Mouse (Mus musculus): Measurements from ENCODE around the gene Med19. TPM values are rescaled to one million over a fixed set of nuclear protein-coding genes. Genes with fewer than 3 reads are reported as not detected.
"Not testable (repeated sequence)": the region's sequence is repeated elsewhere in the genome, so short reads cannot be mapped to it uniquely, and the experiment has no call there.

The Med19 gene
- polyA plus RNA-seq, 1 experiment from 2014 or later: 53.0 TPM

- Histone ChIP-seq H3K9ac (replicated peaks) (peak within 1 kb of the TSS; percentile 61), H3K36me3 (peaks cover 17% of the 10 kb centered on the region), H3K9me3 (replicated peaks) (no peaks in the 10 kb centered on the region), H3K4me1 (peaks cover 24% of the 10 kb centered on the region), H3K27me3 (replicated peaks) (no peaks in the 10 kb centered on the region), H3K27ac (replicated peaks) (peak within 1 kb of the TSS; percentile 88), H3K4me3 (replicated peaks) (peak within 1 kb of the TSS; percentile 61), H3K4me2 (peak within 1 kb of the TSS; percentile 82)
- WGBS: under 1% methylated on average over 39 of the region's 39 CpGs
- peak; percentile 95 for ATAC-seq (ENCODE audit: low FRiP score)
Observed at GRCm38 (mm10) chr2:84727172-84727858, 49.1 kb downstream of the Med19 start, which contains the start of gene Clp1. Clp1 (minus strand) TSS chr2:84727350.

GRCm38 (mm10) chr2:84728191-84728590, 50.0 kb downstream of the Med19 start:
- 87% methylated on average over 5 of the region's 5 CpGs for WGBS
- H3K4me3 ChIP-seq (replicated peaks); H3K9me3 ChIP-seq (replicated peaks); H3K4me2 ChIP-seq; H3K27me3 ChIP-seq (replicated peaks); H3K27ac ChIP-seq (replicated peaks); H3K9ac ChIP-seq (replicated peaks); ATAC-seq (ENCODE audit: low FRiP score): not testable (repeated sequence)
- H3K4me1 ChIP-seq: peaks cover 26% of the 10 kb centered on the region
- peaks cover 15% of the 10 kb centered on the region for H3K36me3 ChIP-seq

GRCm38 (mm10) chr2:84731206-84731605, 53.0 kb downstream of the Med19 start:
- Histone ChIP-seq H3K27me3 (replicated peaks) (no peaks in the 10 kb centered on the region), H3K4me2 (no peak overlapping the region), H3K9me3 (replicated peaks) (no peaks in the 10 kb centered on the region), H3K27ac (replicated peaks) (no peak overlapping the region), H3K4me3 (replicated peaks) (no peak overlapping the region), H3K4me1 (peaks cover 39% of the 10 kb centered on the region), H3K36me3 (no peaks in the 10 kb centered on the region), H3K9ac (replicated peaks) (no peak overlapping the region)
- ATAC-seq (ENCODE audit: low FRiP score): no peak
- 84% methylated on average over 3 of the region's 3 CpGs for WGBS

- Histone ChIP-seq H3K9me3 (replicated peaks) (no peaks in the 10 kb centered on the region), H3K4me1 (peaks cover 45% of the 10 kb centered on the region), H3K9ac (replicated peaks) (no peak overlapping the region), H3K36me3 (no peaks in the 10 kb centered on the region), H3K27ac (replicated peaks) (no peak overlapping the region), H3K27me3 (replicated peaks) (no peaks in the 10 kb centered on the region), H3K4me3 (replicated peaks) (no peak overlapping the region), H3K4me2 (no peak overlapping the region)
- 84% methylated on average over 1 of the region's 1 CpGs for WGBS
- ATAC-seq (ENCODE audit: low FRiP score): no peak
Observed at GRCm38 (mm10) chr2:84732394-84732793, 54.2 kb downstream of the Med19 start.

GRCm38 (mm10) chr2:84733579-84734300, 55.5 kb downstream of the Med19 start, which contains the start of gene Ypel4:
Ypel4 (plus strand) TSS chr2:84734058.
- peak; percentile 85 for ATAC-seq (ENCODE audit: low FRiP score)
- Histone ChIP-seq H3K27ac (replicated peaks) (peak within 1 kb of the TSS; percentile 88), H3K9ac (replicated peaks) (peak within 1 kb of the TSS; percentile 71), H3K27me3 (replicated peaks) (no peaks in the 10 kb centered on the region), H3K4me2 (peak within 1 kb of the TSS; percentile 79), H3K4me1 (peaks cover 57% of the 10 kb centered on the region), H3K36me3 (no peaks in the 10 kb centered on the region), H3K4me3 (replicated peaks) (peak within 1 kb of the TSS; percentile 62), H3K9me3 (replicated peaks) (no peaks in the 10 kb centered on the region)
- 3% methylated on average over 8 of the region's 8 CpGs for WGBS

- peak overlapping the region; percentile 88 for H3K27ac ChIP-seq (replicated peaks)
- H3K36me3 ChIP-seq: no peaks in the 10 kb centered on the region
- peak overlapping the region; percentile 79 for H3K4me2 ChIP-seq
- 0% methylated on average over 11 of the region's 11 CpGs for WGBS
- no peaks in the 10 kb centered on the region for H3K27me3 ChIP-seq (replicated peaks)
- peak overlapping the region; percentile 62 for H3K4me3 ChIP-seq (replicated peaks)
- peaks cover 64% of the 10 kb centered on the region for H3K4me1 ChIP-seq
- H3K9ac ChIP-seq (replicated peaks): peak overlapping the region; percentile 71
- peak; percentile 71 for ATAC-seq (ENCODE audit: low FRiP score)
- no peaks in the 10 kb centered on the region for H3K9me3 ChIP-seq (replicated peaks)
Observed at GRCm38 (mm10) chr2:84734351-84734864, 56.2 kb downstream of the Med19 start.

GRCm38 (mm10) chr2:84734919-84735318, 56.7 kb downstream of the Med19 start:
- peak overlapping the region; percentile 79 for H3K4me2 ChIP-seq
- no peaks in the 10 kb centered on the region for H3K36me3 ChIP-seq
- no peaks in the 10 kb centered on the region for H3K9me3 ChIP-seq (replicated peaks)
- peak overlapping the region; percentile 62 for H3K4me3 ChIP-seq (replicated peaks)
- peak overlapping the region; percentile 71 for H3K9ac ChIP-seq (replicated peaks)
- no peak for ATAC-seq (ENCODE audit: low FRiP score)
- peak overlapping the region; percentile 88 for H3K27ac ChIP-seq (replicated peaks)
- H3K27me3 ChIP-seq (replicated peaks): no peaks in the 10 kb centered on the region
- H3K4me1 ChIP-seq: peaks cover 69% of the 10 kb centered on the region
- WGBS: 4% methylated on average over 2 of the region's 2 CpGs

- peaks cover 74% of the 10 kb centered on the region for H3K4me1 ChIP-seq
- WGBS: 19% methylated on average over 7 of the region's 7 CpGs
- H3K9me3 ChIP-seq (replicated peaks): no peaks in the 10 kb centered on the region
- no peaks in the 10 kb centered on the region for H3K27me3 ChIP-seq (replicated peaks)
- peak overlapping the region; percentile 71 for H3K9ac ChIP-seq (replicated peaks)
- peak overlapping the region; percentile 79 for H3K4me2 ChIP-seq
- H3K4me3 ChIP-seq (replicated peaks): peak overlapping the region; percentile 62
- peak overlapping the region; percentile 88 for H3K27ac ChIP-seq (replicated peaks)
- no peak for ATAC-seq (ENCODE audit: low FRiP score)
- no peaks in the 10 kb centered on the region for H3K36me3 ChIP-seq
Observed at GRCm38 (mm10) chr2:84735346-84735920, 57.2 kb downstream of the Med19 start.

- no peak for ATAC-seq (ENCODE audit: low FRiP score)
- H3K9ac ChIP-seq (replicated peaks): peak overlapping the region; percentile 18; the same call in 1 of the 2 replicates
- peaks cover 85% of the 10 kb centered on the region for H3K4me1 ChIP-seq
- no peaks in the 10 kb centered on the region for H3K27me3 ChIP-seq (replicated peaks)
- 6% methylated on average over 27 of the region's 27 CpGs for WGBS
- H3K27ac ChIP-seq (replicated peaks): no peak overlapping the region
- peak overlapping the region; percentile 79 for H3K4me2 ChIP-seq
- no peaks in the 10 kb centered on the region for H3K36me3 ChIP-seq
- H3K9me3 ChIP-seq (replicated peaks): no peaks in the 10 kb centered on the region
- H3K4me3 ChIP-seq (replicated peaks): peak overlapping the region; percentile 62
Observed at GRCm38 (mm10) chr2:84736312-84737161, 58.3 kb downstream of the Med19 start.

GRCm38 (mm10) chr2:84737451-84737925, 59.3 kb downstream of the Med19 start:
- Histone ChIP-seq H3K9ac (replicated peaks) (0 out of 2 replicates have a peak overlapping the region, but pooled peaks have one; percentile 4), H3K9me3 (replicated peaks) (no peaks in the 10 kb centered on the region), H3K27ac (replicated peaks) (peak overlapping the region; percentile 35; the same call in 1 of the 2 replicates), H3K4me2 (peak overlapping the region; percentile 79), H3K27me3 (replicated peaks) (no peaks in the 10 kb centered on the region), H3K4me3 (replicated peaks) (no peak overlapping the region; the same call in 1 of the 2 replicates), H3K36me3 (no peaks in the 10 kb centered on the region), H3K4me1 (peaks cover 94% of the 10 kb centered on the region)
- 7% methylated on average over 8 of the region's 8 CpGs for WGBS
- no peak for ATAC-seq (ENCODE audit: low FRiP score)

All from neural tube, embryonic 15.5 days (tissue).